Mouse (Mus musculus): ENCODE results near the gene Slc2a2.

DNA sequence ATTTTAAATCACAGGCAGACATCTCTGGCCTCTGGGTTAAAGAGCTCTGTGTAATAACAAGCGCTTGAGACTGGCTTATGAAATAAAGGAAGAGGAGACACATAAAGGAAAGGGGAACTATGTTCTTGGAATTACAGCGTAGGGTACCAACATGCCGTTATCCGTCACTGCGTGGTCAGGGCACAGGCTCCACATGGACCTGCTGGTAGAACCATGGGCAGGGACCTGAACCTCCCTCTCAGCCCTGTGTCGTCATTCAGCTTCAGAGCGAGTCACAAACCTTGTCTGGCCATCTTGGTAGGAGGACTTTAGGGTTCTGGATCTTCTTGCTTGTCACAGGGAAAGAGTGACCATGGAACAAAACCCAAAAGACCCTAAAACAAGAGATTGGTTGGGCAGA is 28.7 kb downstream of the Slc2a2 start:
- TF ChIP-seq CTCF (IDR thresholded peaks at IDR 0.05; ENCODE audit: low read depth, low read length) (no peak), GATA1 (IDR thresholded peaks at IDR 0.05; ENCODE audit: borderline replicate concordance, low read length) (no peak), TAL1 (conservative IDR thresholded peaks at IDR 0.05; ENCODE audit: low read depth, low read length) (no peak), GATA2 (IDR thresholded peaks at IDR 0.05; ENCODE audit: borderline replicate concordance, low read depth, low read length) (no peak), POLR2AphosphoS5 (IDR thresholded peaks at IDR 0.05; ENCODE audit: insufficient replicate concordance, low read depth, low read length) (no peak)
